Mouse (Mus musculus): ENCODE results near the gene Olfr17. TPM values are rescaled to one million over a fixed set of nuclear protein-coding genes. Genes with fewer than 3 reads are reported as not detected.

The Olfr17 gene
- polyA plus RNA-seq, 1 experiment = not detected

Other genes starting within 250 kb of the Olfr17 start
- gene Olfr703, start 249.9 kb upstream of the Olfr17 start, polyA plus RNA-seq (2011; ENCODE audit: insufficient read depth, insufficient read length, low read depth, missing spikeins) = not detected in 2 replicates
- not detected in 2 replicates for gene Olfr704, start 230.0 kb upstream of the Olfr17 start, polyA plus RNA-seq (2011; ENCODE audit: insufficient read depth, insufficient read length, low read depth, missing spikeins)
- gene Olfr705, start 216.3 kb upstream of the Olfr17 start, polyA plus RNA-seq (2011; ENCODE audit: insufficient read depth, insufficient read length, low read depth, missing spikeins) = not detected in 2 replicates
- gene Olfr706, start 205.1 kb upstream of the Olfr17 start, polyA plus RNA-seq (2011; ENCODE audit: insufficient read depth, insufficient read length, low read depth, missing spikeins) = not detected in 2 replicates
- gene Olfr707, start 192.0 kb upstream of the Olfr17 start, polyA plus RNA-seq (2011; ENCODE audit: insufficient read depth, insufficient read length, low read depth, missing spikeins) = not detected in 2 replicates
- not detected in 2 replicates for gene Olfr1532-ps1, start 185.2 kb upstream of the Olfr17 start, polyA plus RNA-seq (2011; ENCODE audit: insufficient read depth, insufficient read length, low read depth, missing spikeins)
- gene Olfr709-ps1, start 161.0 kb upstream of the Olfr17 start, polyA plus RNA-seq (2011; ENCODE audit: insufficient read depth, insufficient read length, low read depth, missing spikeins) = not detected in 2 replicates
- not detected in 2 replicates for gene Olfr710, start 144.9 kb upstream of the Olfr17 start, polyA plus RNA-seq (2011; ENCODE audit: insufficient read depth, insufficient read length, low read depth, missing spikeins)
- gene Olfr6, start 129.3 kb upstream of the Olfr17 start, polyA plus RNA-seq (2011; ENCODE audit: insufficient read depth, insufficient read length, low read depth, missing spikeins) = not detected in 2 replicates
- not detected in 2 replicates for gene Olfr711, start 117.8 kb upstream of the Olfr17 start, polyA plus RNA-seq (2011; ENCODE audit: insufficient read depth, insufficient read length, low read depth, missing spikeins)
- 0.11 TPM in 1 of 2 replicates, not detected in the other for gene Olfr2, start 87.1 kb upstream of the Olfr17 start, polyA plus RNA-seq (2011; ENCODE audit: insufficient read depth, insufficient read length, low read depth, missing spikeins)
- 0.09 TPM in 1 of 2 replicates, not detected in the other for gene Olfr713, start 62.0 kb upstream of the Olfr17 start, polyA plus RNA-seq (2011; ENCODE audit: insufficient read depth, insufficient read length, low read depth, missing spikeins)
- not detected in 2 replicates for gene Olfr714, start 22.2 kb upstream of the Olfr17 start, polyA plus RNA-seq (2011; ENCODE audit: insufficient read depth, insufficient read length, low read depth, missing spikeins)
- not detected in 2 replicates for gene Olfr715b, start 17.1 kb downstream of the Olfr17 start, polyA plus RNA-seq (2011; ENCODE audit: insufficient read depth, insufficient read length, low read depth, missing spikeins)
- gene Olfr715, start 37.9 kb downstream of the Olfr17 start, polyA plus RNA-seq (2011; ENCODE audit: insufficient read depth, insufficient read length, low read depth, missing spikeins) = not detected in 2 replicates
- not detected in 2 replicates for gene Olfr716, start 45.1 kb downstream of the Olfr17 start, polyA plus RNA-seq (2011; ENCODE audit: insufficient read depth, insufficient read length, low read depth, missing spikeins)
- 0.42 TPM in 1 of 2 replicates, not detected in the other for gene Nlrp14, start 73.8 kb downstream of the Olfr17 start, polyA plus RNA-seq (2011; ENCODE audit: insufficient read depth, insufficient read length, low read depth, missing spikeins)
- gene Rbmxl2, start 116.2 kb downstream of the Olfr17 start, polyA plus RNA-seq (2011; ENCODE audit: insufficient read depth, insufficient read length, low read depth, missing spikeins) = 19.3 and 27.3 TPM in 2 replicates

Measured in ES-Bruce4 (cell line).